20 mouse cellular contexts compared by ENCODE assay signal in genomic region chr12:81675557-81675956, GRCm38 (mm10). TPM values are rescaled to one million over a fixed set of nuclear protein-coding genes. Genes with fewer than 3 reads are reported as not detected.
DNase-seq lines count a peak whose midpoint lies in the region; ATAC-seq and TF ChIP-seq lines count a peak whose summit lies in the region.
"Had no signal": no experiment of that assay in that cellular context is flagged by ENCODE, and none has a peak within 500 bp of the region (broad histone marks: within the 10 kb centered on the region; RNA-seq: fewer than 3 reads in every experiment).

No protein-coding gene starts in this region.

- H3K4me3 ChIP-seq in midbrain, embryonic 14.5 days (replicated peaks; ENCODE audit: low read depth, low read length), result no peak overlapping the region
- no peak overlapping the region for H3K4me3 ChIP-seq in midbrain, embryonic 16.5 days (ENCODE audit: low read depth, low read length)
- no peak overlapping the region for H3K4me3 ChIP-seq in left cerebral cortex, adult 2 months
- no peak overlapping the region for H3K4me3 ChIP-seq in heart, embryonic 11.5 days (ENCODE audit: low read depth, low read length)
- H3K4me3 ChIP-seq: embryonic facial prominence, embryonic 12.5 days; forebrain, embryonic 15.5 days; gastrocnemius, adult 2 months; heart, adult 2 months; heart, embryonic 12.5 days; hindbrain, embryonic 15.5 days had no signal

- no peak for ATAC-seq in midbrain, embryonic 14.5 days (ENCODE audit: low FRiP score, low TSS enrichment)
- ATAC-seq in midbrain, embryonic 16.5 days, result no peak
- peak; percentile 80 for ATAC-seq in granulocyte monocyte progenitor cell, adult 5-6 weeks (replicated peaks; ENCODE audit: poor library complexity, severe bottlenecking)
- peak; percentile 65 for ATAC-seq in neutrophil, adult 5-6 weeks (ENCODE audit: extremely low read depth, insufficient number of reproducible peaks, low FRiP score, poor library complexity, severe bottlenecking)
- no peak for ATAC-seq in heart, embryonic 11.5 days (replicated peaks; ENCODE audit: insufficient number of reproducible peaks, low FRiP score, low TSS enrichment)
- ATAC-seq: forebrain, embryonic 15.5 days had no signal

- no peak overlapping the region for H3K9ac ChIP-seq in midbrain, embryonic 14.5 days (replicated peaks; ENCODE audit: low read length)
- H3K9ac ChIP-seq in midbrain, embryonic 16.5 days (ENCODE audit: low read depth, low read length), result no peak overlapping the region
- H3K9ac ChIP-seq in heart, embryonic 11.5 days (ENCODE audit: low read depth, low read length), result no peak overlapping the region
- H3K9ac ChIP-seq: embryonic facial prominence, embryonic 12.5 days; forebrain, embryonic 15.5 days; heart, embryonic 12.5 days; hindbrain, embryonic 15.5 days had no signal

- no peaks in the 10 kb centered on the region for H3K36me3 ChIP-seq in midbrain, embryonic 14.5 days (ENCODE audit: control insufficient read depth, insufficient read depth, low read length)
- H3K36me3 ChIP-seq in midbrain, embryonic 16.5 days (ENCODE audit: control insufficient read depth, insufficient read depth, low read length), result no peaks in the 10 kb centered on the region
- H3K36me3 ChIP-seq in heart, embryonic 11.5 days (ENCODE audit: control insufficient read depth, insufficient read depth, low read length), result no peaks in the 10 kb centered on the region
- H3K36me3 ChIP-seq: embryonic facial prominence, embryonic 12.5 days; forebrain, embryonic 15.5 days; G1E; heart, embryonic 12.5 days; hindbrain, embryonic 15.5 days had no signal

- no peaks in the 10 kb centered on the region for H3K27me3 ChIP-seq in midbrain, embryonic 14.5 days (ENCODE audit: control insufficient read depth, insufficient read depth, low read length)
- no peaks in the 10 kb centered on the region for H3K27me3 ChIP-seq in midbrain, embryonic 16.5 days (ENCODE audit: control insufficient read depth, insufficient read depth, low read depth, low read length)
- H3K27me3 ChIP-seq in heart, embryonic 11.5 days (ENCODE audit: control insufficient read depth, insufficient read depth, low read length), result no peaks in the 10 kb centered on the region
- H3K27me3 ChIP-seq: embryonic facial prominence, embryonic 12.5 days; forebrain, embryonic 15.5 days; heart, embryonic 12.5 days; hindbrain, embryonic 15.5 days had no signal

- TF ChIP-seq CTCF in left cerebral cortex, adult 2 months (IDR thresholded peaks at IDR 0.05), result no peak

- intact Hi-C loops in left cerebral cortex, adult 2 months (cut with DNase I), result no loop called here
- intact Hi-C loops in left cerebral cortex, postnatal 36 days (cut with DNase I), result no loop called here

- no peak overlapping the region for H3K27ac ChIP-seq in midbrain, embryonic 14.5 days (replicated peaks; ENCODE audit: low read depth, low read length)
- H3K27ac ChIP-seq in midbrain, embryonic 16.5 days (ENCODE audit: low read length), result no peak overlapping the region
- H3K27ac ChIP-seq in left cerebral cortex, adult 2 months, result no peak overlapping the region
- H3K27ac ChIP-seq in heart, embryonic 11.5 days (ENCODE audit: low read depth, low read length), result no peak overlapping the region
- H3K27ac ChIP-seq: embryonic facial prominence, embryonic 12.5 days; forebrain, embryonic 15.5 days; gastrocnemius, adult 2 months; heart, adult 2 months; hindbrain, embryonic 15.5 days had no signal

- no peaks in the 10 kb centered on the region for H3K4me1 ChIP-seq in midbrain, embryonic 14.5 days (ENCODE audit: control insufficient read depth, insufficient read depth, low read length)
- no peaks in the 10 kb centered on the region for H3K4me1 ChIP-seq in midbrain, embryonic 16.5 days (ENCODE audit: control insufficient read depth, insufficient read depth, low read length)
- H3K4me1 ChIP-seq in heart, embryonic 11.5 days (ENCODE audit: control insufficient read depth, insufficient read depth, low read length), result no peaks in the 10 kb centered on the region
- H3K4me1 ChIP-seq: embryonic facial prominence, embryonic 12.5 days; forebrain, embryonic 15.5 days; hindbrain, embryonic 15.5 days had no signal

- 12% methylated on average over 2 of the region's 2 CpGs for WGBS in midbrain, embryonic 14.5 days
- WGBS in midbrain, embryonic 16.5 days, result 8% methylated on average over 2 of the region's 2 CpGs
- 39% methylated on average over 2 of the region's 2 CpGs for WGBS in heart, embryonic 11.5 days (ENCODE audit: insufficient replicate concordance)

- no peaks in the 10 kb centered on the region for H3K9me3 ChIP-seq in midbrain, embryonic 14.5 days (ENCODE audit: control insufficient read depth, low read length)
- no peaks in the 10 kb centered on the region for H3K9me3 ChIP-seq in midbrain, embryonic 16.5 days (replicated peaks; ENCODE audit: control insufficient read depth, low read length, poor library complexity, severe bottlenecking)
- H3K9me3 ChIP-seq in heart, embryonic 11.5 days (replicated peaks; ENCODE audit: control insufficient read depth, low read length), result no peaks in the 10 kb centered on the region
- H3K9me3 ChIP-seq: embryonic facial prominence, embryonic 12.5 days; forebrain, embryonic 15.5 days; G1E; heart, embryonic 12.5 days; hindbrain, embryonic 15.5 days had no signal

- DNase-seq in midbrain, embryonic 14.5 days, result peak; percentile 24
- peak; percentile 34 to 51 for DNase-seq in B cell, adult 2 months
- DNase-seq in left cerebral cortex, adult 2 months (ENCODE audit: extremely low spot score in 1 of 2, low spot score in 2 of 2), result no peak
- no peak for DNase-seq in left cerebral cortex, postnatal 36 days (ENCODE audit: low spot score in 2 of 2)
- DNase-seq: adrenal gland, postnatal 10 days; cerebellum, adult 11 months; cerebellum, adult 8-10 months; cerebellum, postnatal 14 days; gastrocnemius, adult 2 months; gastrocnemius, postnatal 25 days; heart, adult 2 months had no signal

- no peak overlapping the region for H3K4me2 ChIP-seq in midbrain, embryonic 14.5 days (ENCODE audit: low read length)
- no peak overlapping the region for H3K4me2 ChIP-seq in midbrain, embryonic 16.5 days (ENCODE audit: low read length)
- H3K4me2 ChIP-seq in heart, embryonic 11.5 days, result no peak overlapping the region
- H3K4me2 ChIP-seq: embryonic facial prominence, embryonic 12.5 days; forebrain, embryonic 15.5 days; heart, embryonic 12.5 days; hindbrain, embryonic 15.5 days had no signal

RNA-seq across cellular contexts. Expression of gene Ttc9, which starts 44.5 kb away (rescaled TPM):
- 10.7 and 12.6 TPM in 2 replicates for polyA plus RNA-seq in midbrain, embryonic 14.5 days (2014; fragmentation: Nextera tagmentation; extraction: Ambion mirVana)
- 15.3 and 17.2 TPM in 2 replicates for polyA plus RNA-seq in midbrain, embryonic 16.5 days (2015; fragmentation: Nextera tagmentation; extraction: Ambion mirVana)
- total RNA-seq in granulocyte monocyte progenitor cell, adult 5-6 weeks (2014; fragmentation: Nextera tagmentation), result not detected in 2 replicates
- total RNA-seq in granulocyte monocyte progenitor cell, adult 5-6 weeks (2017), result not detected in 2 replicates
- total RNA-seq in neutrophil, adult 5-6 weeks (2017), result 0.37 TPM in 1 of 2 replicates, not detected in the other
- 10 to 100 TPM; 49.5 to 50.5 TPM for total RNA-seq in left cerebral cortex, adult 2 months (2021)
- 0.77 and 1.2 TPM in 2 replicates for polyA plus RNA-seq in heart, embryonic 11.5 days (2014; fragmentation: Nextera tagmentation; extraction: Ambion mirVana)
- 10 to 100 TPM; 50.2 to 56.7 TPM for total RNA-seq in left cerebral cortex, postnatal 36 days (2021)
- polyA plus RNA-seq: G1E had no signal

Comparison
In these comparisons a context has a peak if more than half of its experiments do, and no peak if none do; other contexts are left out.
1. ATAC-seq: peak in granulocyte monocyte progenitor cell, adult 5-6 weeks (single experiment) and neutrophil, adult 5-6 weeks (single experiment); none in midbrain, embryonic 14.5 days (single experiment), midbrain, embryonic 16.5 days (single experiment) and heart, embryonic 11.5 days (single experiment).
2. DNase-seq: peak in midbrain, embryonic 14.5 days (single experiment) and B cell, adult 2 months (2 of 2); none in left cerebral cortex, adult 2 months (0 of 2) and left cerebral cortex, postnatal 36 days (0 of 2).
3. RNA of gene Ttc9, which starts 44.5 kb away (total RNA-seq): 50.2 to 56.7 TPM in left cerebral cortex, postnatal 36 days and 49.5 to 50.5 TPM in left cerebral cortex, adult 2 months; not detected in granulocyte monocyte progenitor cell, adult 5-6 weeks and 0.37 TPM in neutrophil, adult 5-6 weeks; every median in the first group is over 10 times any median in the second.